Mouse (Mus musculus) CH12F3 (cell line): ENCODE results near the gene Ifna4.

Source experiments
- in situ Hi-C: fragments of 300-500 bp; cut with MboI; formaldehyde crosslinking; loops from 2 replicates; pipeline ENCODE4 v1.14.3; 2020; ENCODE audit warnings: low sequenced_read_pairs

Gene Ifna4

DNA sequence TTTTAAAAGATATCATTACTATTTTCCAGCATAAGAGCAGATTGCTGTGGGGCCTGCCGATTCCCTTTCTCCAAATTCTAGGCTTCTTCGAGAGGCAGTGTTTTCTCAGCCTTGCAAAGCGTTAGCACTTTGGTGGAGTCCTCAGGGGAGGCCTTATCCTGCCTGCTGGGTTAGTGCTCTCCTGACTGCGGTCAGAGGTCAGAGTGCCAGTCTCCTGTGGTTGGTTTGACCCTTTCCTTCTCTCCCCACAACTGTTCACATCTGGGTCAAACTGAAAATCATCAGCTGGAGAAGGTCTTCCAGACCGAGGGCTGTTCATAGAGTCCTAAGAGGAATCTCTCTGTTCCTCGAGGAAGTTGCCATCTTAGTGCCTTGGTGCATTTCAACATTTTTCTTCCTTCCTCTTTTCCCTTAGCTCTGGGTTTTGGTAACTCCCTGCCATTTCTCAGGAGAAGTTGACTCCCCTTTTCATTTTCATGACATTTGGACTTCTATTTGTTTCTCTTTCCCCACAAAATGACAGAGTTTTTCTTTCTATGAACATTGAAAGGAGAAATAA, 23.4 kb downstream of the Ifna4 start:
- in situ Hi-C loops = no loop called here

DNA sequence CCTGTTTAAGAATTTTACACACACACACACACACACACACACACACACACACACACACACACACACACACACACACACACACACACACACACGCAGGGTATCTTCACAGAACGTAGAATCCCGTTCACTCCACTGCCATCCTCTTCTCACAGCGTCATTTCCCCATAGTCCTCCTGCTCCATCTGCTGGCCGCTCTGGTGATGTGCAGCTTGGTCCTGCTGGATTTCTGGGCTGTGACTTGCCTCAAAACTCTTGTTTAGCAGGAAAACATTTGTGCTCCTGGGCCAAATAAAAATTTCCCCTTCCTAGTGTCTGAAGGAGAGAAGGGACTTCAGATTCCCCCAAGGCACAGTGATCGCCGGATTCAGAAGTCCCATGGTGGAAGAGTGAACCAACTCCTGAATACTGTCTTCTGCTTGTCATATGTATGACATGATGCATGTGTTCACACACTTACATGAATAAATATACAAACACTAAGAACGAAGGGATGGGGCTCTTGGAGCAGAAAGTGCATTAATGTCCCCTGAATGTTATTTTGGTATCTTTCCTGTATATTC, 25.8 kb downstream of the Ifna4 start:
- in situ Hi-C loops = no loop called here

DNA sequence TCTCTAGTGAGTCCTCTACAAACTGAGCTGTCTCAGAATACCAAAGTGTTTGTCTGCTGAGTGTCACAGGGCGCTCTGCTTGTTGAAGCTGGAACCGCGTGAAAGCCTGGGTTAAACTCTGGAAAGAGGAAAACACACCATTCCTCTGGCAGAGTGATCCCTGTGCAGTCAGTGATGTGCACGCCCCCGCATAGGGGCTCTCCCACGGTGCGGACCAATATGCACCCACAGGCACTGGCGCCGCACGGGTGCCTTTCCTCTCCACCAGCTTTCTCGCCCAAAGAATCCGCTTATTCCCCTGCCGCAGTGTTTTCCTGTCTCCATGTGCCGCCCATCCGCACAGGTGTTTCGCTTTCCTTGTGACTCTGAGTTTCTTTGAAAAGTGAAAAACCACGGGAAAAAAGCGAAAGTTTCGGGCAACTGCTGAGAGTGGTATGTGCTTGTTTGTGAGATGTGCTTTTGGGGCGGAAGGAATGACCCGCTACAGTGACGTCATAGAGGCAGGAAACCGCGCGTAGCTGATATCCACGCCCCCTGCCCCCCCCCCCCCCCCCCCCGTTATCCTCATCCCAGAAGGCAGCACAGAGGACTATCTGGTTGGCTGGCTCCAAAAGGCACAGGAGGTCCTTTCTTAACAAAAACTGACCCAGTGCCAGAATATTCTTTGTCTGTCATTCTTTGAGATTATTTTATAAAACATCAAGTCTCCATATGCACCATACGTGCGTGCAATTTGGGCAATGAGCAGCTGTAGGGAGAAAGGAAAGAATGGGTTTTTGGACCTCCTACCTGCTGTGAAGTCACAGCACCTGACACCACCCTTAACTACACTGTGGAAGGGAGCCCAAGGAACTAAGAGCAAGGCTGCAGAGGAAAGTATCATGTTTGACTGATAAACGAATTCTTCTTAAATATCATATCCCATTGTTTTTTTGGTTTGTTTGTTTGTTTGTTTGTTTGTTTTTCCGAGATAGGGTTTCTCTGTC, 26.6 kb downstream of the Ifna4 start:
- in situ Hi-C loops = no loop called here

DNA sequence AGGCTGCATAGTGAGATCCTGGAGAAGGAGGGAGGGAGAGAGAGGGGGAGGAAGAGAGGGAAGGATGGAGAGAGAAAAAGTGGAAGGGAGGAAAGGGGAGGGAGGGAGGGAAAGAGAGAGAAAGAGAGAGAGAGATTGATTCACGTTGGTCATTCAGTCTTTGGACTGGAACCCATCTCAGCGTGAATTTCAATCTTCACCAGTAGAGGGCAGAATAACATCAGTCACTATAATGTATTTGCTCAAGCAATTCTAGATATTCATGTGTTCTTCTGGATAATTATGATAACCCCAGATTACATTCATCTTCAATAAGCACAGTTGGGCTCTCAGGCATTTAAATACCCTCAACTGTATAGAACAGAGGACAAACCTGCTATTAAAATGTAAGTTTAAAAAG, 31.0 kb downstream of the Ifna4 start:
- in situ Hi-C loops = loop anchor here (5.0 kb wide), 1 partner anchor 655 kb away; no protein-coding TSS in a partner anchor

DNA sequence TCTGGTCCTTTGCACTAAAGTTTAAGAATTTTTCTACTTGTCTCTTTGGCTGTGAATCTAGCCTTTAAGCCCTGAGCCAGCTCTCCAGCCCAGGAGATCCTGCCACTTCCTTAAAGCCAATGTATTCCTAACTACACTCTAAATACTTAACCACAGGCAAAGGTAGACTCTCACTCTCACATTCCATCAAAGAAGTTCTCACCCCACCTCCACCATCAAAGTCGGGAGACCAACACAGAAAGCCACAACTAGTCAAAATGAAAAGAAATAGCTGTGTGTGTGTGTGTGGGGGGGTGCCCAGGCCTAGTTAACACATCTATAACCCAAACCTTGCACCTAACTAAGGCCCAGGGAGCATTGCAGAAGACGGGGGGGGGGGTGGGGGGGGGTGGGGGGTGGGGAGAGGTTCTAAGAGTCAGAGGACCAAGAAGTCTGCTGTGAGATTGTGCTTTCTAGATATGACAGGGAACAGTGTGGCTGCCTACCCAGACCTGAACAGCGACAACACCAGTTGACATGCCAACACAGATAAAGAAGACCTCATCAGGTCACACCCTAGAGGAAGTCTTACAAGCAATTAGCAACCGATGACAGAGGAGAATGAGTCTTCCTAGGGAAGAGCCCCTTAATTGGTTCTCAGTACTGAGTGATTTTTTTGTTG, 33.9 kb downstream of the Ifna4 start:
- in situ Hi-C loops = no loop called here

DNA sequence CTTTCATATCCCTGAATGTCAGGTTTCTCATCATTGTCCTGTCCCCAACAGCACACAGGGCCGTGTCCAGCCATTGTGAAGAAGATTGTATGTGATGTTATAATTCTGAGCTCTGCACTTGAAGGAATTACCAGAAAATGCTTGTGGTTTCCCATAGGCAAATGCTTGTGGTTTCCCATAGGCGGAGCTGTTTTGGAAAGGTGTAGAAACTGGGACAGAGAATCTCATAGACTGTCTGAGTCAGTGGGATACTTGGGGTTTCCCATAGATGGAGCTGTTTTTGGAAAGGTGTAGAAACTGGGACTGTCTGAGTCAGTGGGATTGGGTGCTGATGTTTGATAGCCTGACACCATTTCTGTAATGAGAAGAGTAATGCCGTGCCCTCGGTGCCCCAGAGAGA, 34.9 kb downstream of the Ifna4 start:
- in situ Hi-C loops = no loop called here

DNA sequence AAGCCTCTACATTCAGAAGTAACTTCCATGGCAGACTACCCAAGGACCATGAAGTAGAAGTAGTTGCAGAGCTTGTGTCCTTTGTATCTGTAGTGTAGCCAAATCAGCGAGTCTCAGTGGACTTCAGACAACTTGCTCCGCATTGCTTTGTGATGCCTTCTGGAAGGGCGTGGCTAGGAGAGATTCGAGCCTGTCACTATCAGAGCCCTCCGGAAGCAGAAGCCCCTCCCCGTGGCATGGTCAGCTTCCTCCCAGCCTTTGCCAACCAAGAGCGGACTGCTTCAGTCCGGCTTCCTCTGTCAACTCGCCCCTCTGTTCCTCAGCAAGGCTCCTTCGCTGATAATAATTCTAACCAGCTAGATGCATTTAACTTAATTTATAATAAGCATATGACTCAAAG, 36.6 kb downstream of the Ifna4 start:
- in situ Hi-C loops = no loop called here

DNA sequence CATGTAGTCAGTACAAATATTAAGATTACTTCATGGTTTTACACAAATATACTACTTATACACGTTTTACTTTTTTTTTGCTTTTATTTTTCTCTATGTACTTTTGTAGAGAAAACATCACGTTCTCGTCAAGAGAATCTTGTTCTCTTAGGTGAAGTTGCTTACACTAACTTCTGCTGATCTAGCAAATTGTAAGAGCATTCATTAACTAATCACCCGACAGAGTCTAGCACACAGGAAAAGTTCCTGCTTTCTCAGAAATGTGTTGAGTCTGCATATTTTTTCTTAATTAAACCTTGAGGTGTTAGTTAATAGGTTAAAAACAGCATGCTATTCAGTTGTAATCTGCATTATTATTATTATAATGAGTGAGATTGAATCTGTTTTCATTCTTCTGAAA, 37.1 kb downstream of the Ifna4 start:
- in situ Hi-C loops = no loop called here

DNA sequence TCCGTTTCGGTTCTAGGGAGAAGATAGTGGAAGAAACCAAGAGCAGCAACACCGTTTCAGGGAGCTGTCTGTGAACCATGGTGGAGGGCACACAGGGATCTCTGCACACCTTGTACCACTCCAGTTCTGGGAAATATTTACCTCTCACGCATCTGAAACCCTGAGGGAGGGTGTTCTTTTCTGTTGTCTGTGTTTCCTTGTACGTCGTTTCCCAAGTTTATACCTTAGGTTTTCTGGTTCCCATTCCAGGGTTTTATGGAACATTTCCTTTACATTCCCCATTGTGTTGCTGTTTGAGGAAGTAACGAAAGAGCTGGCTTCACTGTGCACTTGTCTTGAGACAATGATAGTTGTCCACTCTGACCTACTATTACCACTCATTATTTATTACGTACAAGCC, 38.4 kb downstream of the Ifna4 start, which contains the start of gene Ifne:
TSS of gene Ifne (minus strand) at position 101 of the 400 bp plus-strand sequence.
- in situ Hi-C loops = no loop called here

DNA sequence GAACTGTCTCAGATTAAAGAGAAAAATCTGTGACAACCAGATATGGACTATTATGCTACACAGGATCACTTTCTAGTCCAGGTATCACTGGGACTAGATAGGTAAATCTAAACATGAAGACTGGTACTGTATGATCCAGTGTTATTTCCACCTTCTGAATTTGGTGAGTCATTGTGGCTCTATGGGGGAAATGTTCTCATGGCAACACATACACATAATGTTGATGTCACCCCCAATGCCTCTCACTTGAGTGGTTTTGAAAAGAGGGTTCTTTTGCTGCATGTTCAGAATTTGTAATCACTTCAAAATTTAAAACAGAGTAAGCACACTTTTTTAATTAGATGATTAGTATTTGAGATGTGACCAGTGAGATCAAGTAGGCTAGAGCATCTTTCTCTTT, 46.6 kb downstream of the Ifna4 start:
- in situ Hi-C loops = no loop called here
